Mouse (Mus musculus): ENCODE measurements around the gene Lgals1.
"Not testable (repeated sequence)": the region's sequence is repeated elsewhere in the genome, so short reads cannot be mapped to it uniquely, and the experiment has no call there.

Gene Lgals1

GRCm38 (mm10) chr15:78926021-78926919 lies at the start of gene Lgals1:
Gene Lgals1 (plus strand): TSS chr15:78926725.
- no peak for DNase-seq (ENCODE audit: low spot score)

DNA sequence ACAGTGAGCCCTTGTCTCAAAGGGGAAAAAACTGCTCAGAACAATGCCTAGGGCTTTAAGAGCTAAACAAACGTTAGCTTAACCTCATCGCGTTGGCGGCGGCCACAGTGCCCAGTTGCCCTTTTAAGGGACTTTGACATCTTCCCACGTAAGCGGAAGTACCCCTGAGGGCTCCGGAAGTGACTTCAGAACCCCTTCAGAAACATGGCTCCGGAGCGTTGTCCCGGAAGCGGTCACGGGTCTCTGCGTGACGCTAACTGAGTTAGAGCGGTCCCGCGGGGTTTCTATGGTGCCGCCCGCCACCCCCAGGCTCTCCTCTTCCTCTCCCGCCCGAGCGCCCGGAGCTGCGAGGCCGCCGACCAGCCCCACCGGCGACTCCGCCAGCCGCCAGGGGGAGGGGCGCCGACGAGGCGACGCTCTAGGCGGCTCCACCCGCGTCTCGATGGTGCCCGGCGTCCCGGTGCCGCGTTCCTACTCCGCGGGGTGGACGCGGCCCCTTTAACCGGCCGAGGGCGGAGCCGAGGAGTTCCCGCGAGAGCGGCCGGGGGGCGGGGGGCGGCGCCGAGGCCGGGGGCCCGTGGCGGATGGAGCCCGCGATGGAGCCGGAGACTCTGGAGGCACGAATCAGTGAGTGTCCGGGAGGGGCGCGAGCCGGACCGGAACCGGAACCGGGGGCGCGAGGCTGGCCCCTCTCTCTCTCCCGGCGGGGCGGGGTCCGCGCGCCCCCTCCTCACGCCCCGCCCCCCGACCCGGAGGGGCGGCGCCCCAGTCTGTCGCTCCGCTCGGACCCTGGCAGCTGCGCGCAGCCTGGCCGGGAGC lies 49.3 kb upstream of the Lgals1 start, which contains the start of gene Gga1:
Gene Gga1, plus strand, starts transcription at position 200 of the 819 bp plus-strand sequence.
- DNase-seq (ENCODE audit: low spot score) = peak; percentile 94

DNA sequence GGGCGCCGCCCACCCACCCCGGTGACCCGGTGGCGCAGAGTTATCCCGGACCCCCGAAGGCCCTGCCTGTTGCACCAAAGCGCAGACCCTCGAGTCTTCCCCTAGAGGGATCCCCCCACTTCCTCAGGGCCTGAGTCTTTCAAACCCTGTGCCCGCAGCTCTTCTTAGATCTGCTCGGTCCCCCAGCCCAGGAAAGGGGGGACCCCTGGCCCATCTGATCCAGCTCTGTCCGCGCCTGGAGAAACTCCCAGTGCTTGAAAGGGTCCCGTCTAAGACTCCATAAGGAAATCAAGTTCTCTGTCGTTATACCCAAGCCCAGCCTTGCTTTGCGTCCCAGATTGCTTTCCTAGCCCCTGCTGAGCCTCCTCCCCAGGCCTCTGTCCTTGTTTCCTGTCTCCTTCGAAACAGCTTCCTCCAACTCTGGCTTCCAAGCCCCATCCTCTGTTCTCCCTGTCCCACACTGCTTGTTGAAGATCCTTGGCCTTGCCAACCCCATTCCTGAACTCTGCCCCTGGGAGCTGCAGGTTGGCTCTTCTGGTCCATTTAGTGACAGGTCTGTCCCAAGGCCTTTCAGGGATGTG lies 48.6 kb upstream of the Lgals1 start:
- no peak for DNase-seq (ENCODE audit: low spot score)

- DNase-seq (ENCODE audit: low spot score) = not testable (repeated sequence)
These were observed 47.6 kb upstream of the Lgals1 start for GRCm38 (mm10) chr15:78878792-78879516.

- no peak for DNase-seq (ENCODE audit: low spot score)
These were observed 46.1 kb upstream of the Lgals1 start for GRCm38 (mm10) chr15:78880432-78880831.

- no peak for DNase-seq (ENCODE audit: low spot score)
These were observed 44.7 kb upstream of the Lgals1 start for GRCm38 (mm10) chr15:78881828-78882227.

GRCm38 (mm10) chr15:78889401-78889853 lies 37.1 kb upstream of the Lgals1 start:
- no peak for DNase-seq (ENCODE audit: low spot score)

DNA sequence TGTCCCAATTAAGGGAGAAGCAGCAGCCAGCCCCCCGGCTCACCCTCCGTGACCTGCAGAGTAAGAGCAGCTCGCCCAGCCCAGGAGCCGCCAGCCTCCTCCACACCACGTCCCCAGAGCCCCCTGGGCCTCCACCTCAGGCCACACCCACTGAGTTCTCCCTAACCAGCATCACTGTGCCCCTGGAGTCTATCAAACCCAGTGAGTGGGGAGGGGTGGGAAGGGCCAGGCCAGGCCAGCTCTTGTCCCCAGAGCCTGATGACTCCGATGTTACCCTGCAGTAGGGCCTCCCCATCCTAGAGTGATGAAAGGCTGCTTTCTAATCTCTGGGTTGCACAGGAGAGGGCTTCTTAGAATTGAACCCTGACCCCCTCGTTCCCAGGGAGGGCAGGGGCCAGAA lies 34.1 kb upstream of the Lgals1 start:
- DNase-seq (ENCODE audit: low spot score) = no peak

- no peak for DNase-seq (ENCODE audit: low spot score)
These were observed 31.8 kb upstream of the Lgals1 start for GRCm38 (mm10) chr15:78894726-78895125.

DNA sequence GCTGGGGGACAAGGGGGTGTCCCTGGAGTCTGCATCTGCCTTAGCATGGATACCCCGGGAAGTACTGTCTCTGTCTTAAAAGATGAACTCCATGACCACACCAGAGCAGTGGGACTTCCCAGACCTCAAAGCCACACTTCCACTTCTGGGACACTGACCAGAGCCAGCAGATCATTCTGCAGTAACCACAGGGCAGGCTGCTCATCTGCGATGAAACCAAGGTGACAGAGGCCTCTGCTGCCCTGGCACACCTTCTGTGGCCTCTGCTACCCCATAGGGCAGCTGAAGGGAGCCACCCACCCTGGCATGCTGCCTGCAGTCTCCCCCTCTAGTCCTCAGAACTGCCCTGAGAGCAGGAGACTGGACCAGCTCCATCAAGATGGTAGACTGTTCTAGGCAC lies 30.8 kb upstream of the Lgals1 start:
- no peak for DNase-seq (ENCODE audit: low spot score)

GRCm38 (mm10) chr15:78896149-78896548 lies 30.4 kb upstream of the Lgals1 start:
- DNase-seq (ENCODE audit: low spot score) = no peak

GRCm38 (mm10) chr15:78897488-78897887 lies 29.0 kb upstream of the Lgals1 start:
- no peak for DNase-seq (ENCODE audit: low spot score)

GRCm38 (mm10) chr15:78898507-78899001 lies 28.0 kb upstream of the Lgals1 start:
- DNase-seq (ENCODE audit: low spot score) = no peak

DNA sequence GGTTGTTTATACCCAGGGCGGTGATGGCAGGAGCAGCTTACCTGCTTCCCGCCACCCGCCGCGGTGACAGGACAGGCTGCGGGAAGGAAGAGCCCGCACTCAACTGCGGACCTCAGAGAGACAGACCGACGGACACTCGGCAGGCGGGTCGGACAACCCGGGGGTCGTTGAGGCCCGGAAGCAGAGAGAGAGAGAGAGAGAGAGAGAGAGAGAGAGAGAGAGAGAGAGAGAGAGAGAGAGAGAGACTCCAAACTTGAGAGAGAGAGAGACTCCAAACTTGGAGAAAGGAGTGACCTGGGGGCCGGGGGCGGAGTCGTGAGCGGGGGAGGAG lies 27.2 kb upstream of the Lgals1 start, which contains the start of gene Gm49510:
Gene Gm49510, plus strand, starts transcription at position 259 of the 331 bp plus-strand sequence.
- DNase-seq (ENCODE audit: low spot score) = no peak

- no peak for DNase-seq (ENCODE audit: low spot score)
These were observed 26.6 kb upstream of the Lgals1 start, which contains the start of gene Sh3bp1 for GRCm38 (mm10) chr15:78899740-78900584. Gene Sh3bp1 (plus strand): TSS chr15:78899768.

GRCm38 (mm10) chr15:78900585-78901421 lies 25.7 kb upstream of the Lgals1 start:
- DNase-seq (ENCODE audit: low spot score) = no peak

GRCm38 (mm10) chr15:78901422-78901789 lies 25.1 kb upstream of the Lgals1 start:
- no peak for DNase-seq (ENCODE audit: low spot score)

GRCm38 (mm10) chr15:78903243-78903642 lies 23.3 kb upstream of the Lgals1 start:
- no peak for DNase-seq (ENCODE audit: low spot score)

GRCm38 (mm10) chr15:78908399-78908798 lies 18.1 kb upstream of the Lgals1 start:
- no peak for DNase-seq (ENCODE audit: low spot score)

- no peak for DNase-seq (ENCODE audit: low spot score)
These were observed 17.5 kb upstream of the Lgals1 start for GRCm38 (mm10) chr15:78908982-78909381.
